8 mouse cellular contexts compared by ENCODE assay signal in the genomic region with DNA sequence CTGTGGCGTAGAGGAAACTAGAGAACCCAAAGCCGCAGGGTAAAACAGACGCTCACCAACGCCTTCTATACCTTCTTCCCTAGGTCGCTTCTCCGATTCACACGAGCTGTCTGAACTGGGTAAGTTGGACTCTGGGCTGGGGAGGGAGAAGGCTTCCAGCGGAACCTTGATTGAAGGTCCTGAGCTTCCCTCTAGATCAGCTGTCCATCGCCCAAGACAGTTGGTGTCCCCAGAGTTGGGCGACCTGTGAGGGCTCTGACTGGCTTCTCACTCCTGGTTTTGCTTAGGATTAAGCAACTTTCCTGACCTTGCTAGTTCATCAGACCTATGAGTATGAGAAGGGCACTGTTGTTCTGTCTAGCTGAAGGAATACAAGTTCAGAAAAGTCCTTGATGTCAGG. TPM values are rescaled to one million over a fixed set of nuclear protein-coding genes. Genes with fewer than 3 reads are reported as not detected.
A peak's percentile ranks its signal among the peaks of the same experiment; 100 is the strongest.
DNase-seq lines count a peak whose midpoint lies in the region; ATAC-seq lines count a peak whose summit lies in the region.

No protein-coding gene starts in this region.

- peak overlapping the region; percentile 74 for H3K9ac ChIP-seq in kidney, embryonic 15.5 days
- peak overlapping the region; percentile 84 for H3K9ac ChIP-seq in hindbrain, embryonic 13.5 days
- H3K9ac ChIP-seq in midbrain, embryonic 15.5 days = peak overlapping the region; percentile 65

- H3K4me1 ChIP-seq in kidney, embryonic 15.5 days = peaks cover 51% of the 10 kb centered on the region
- H3K4me1 ChIP-seq in brown adipose tissue, adult 24 weeks (ENCODE audit: control insufficient read depth, insufficient read depth, insufficient read length, low read length) = peaks cover 13% of the 10 kb centered on the region
- peaks cover 51% of the 10 kb centered on the region for H3K4me1 ChIP-seq in hindbrain, embryonic 13.5 days (replicated peaks)
- peaks cover 46% of the 10 kb centered on the region for H3K4me1 ChIP-seq in midbrain, embryonic 15.5 days

- no peaks in the 10 kb centered on the region for H3K9me3 ChIP-seq in kidney, embryonic 15.5 days (replicated peaks)
- H3K9me3 ChIP-seq in hindbrain, embryonic 13.5 days = no peaks in the 10 kb centered on the region
- no peaks in the 10 kb centered on the region for H3K9me3 ChIP-seq in midbrain, embryonic 15.5 days

- H3K4me2 ChIP-seq in kidney, embryonic 15.5 days = peak overlapping the region; percentile 83
- peak overlapping the region; percentile 91 for H3K4me2 ChIP-seq in hindbrain, embryonic 13.5 days
- peak overlapping the region; percentile 84 for H3K4me2 ChIP-seq in midbrain, embryonic 15.5 days

- ATAC-seq in kidney, embryonic 15.5 days (replicated peaks; ENCODE audit: low FRiP score) = no peak
- ATAC-seq in hindbrain, embryonic 13.5 days (ENCODE audit: low FRiP score) = 0 out of 2 replicates have a peak, but pooled peaks have one; percentile 1
- peak; percentile 2; the same call in 1 of the 2 replicates for ATAC-seq in midbrain, embryonic 15.5 days (replicated peaks)

- peaks cover 16% of the 10 kb centered on the region for H3K27me3 ChIP-seq in kidney, embryonic 15.5 days
- H3K27me3 ChIP-seq in hindbrain, embryonic 13.5 days = peaks cover 16% of the 10 kb centered on the region
- H3K27me3 ChIP-seq in midbrain, embryonic 15.5 days (replicated peaks) = peaks cover 7% of the 10 kb centered on the region

- 10% methylated on average over 10 of the region's 10 CpGs for WGBS in kidney, embryonic 15.5 days
- whole genome bisulfite sequencing in hindbrain, embryonic 13.5 days = 10% methylated on average over 10 of the region's 10 CpGs
- 11% methylated on average over 10 of the region's 10 CpGs for WGBS in midbrain, embryonic 15.5 days

- peaks cover 38% of the 10 kb centered on the region for H3K36me3 ChIP-seq in kidney, embryonic 15.5 days
- H3K36me3 ChIP-seq in hindbrain, embryonic 13.5 days = peaks cover 37% of the 10 kb centered on the region
- H3K36me3 ChIP-seq in midbrain, embryonic 15.5 days (replicated peaks) = peaks cover 9% of the 10 kb centered on the region; the same call in 1 of the 2 replicates

- peak overlapping the region; percentile 97 for H3K27ac ChIP-seq in kidney, embryonic 15.5 days
- H3K27ac ChIP-seq in brown adipose tissue, adult 24 weeks (replicated peaks; ENCODE audit: low read depth, low read length) = peak overlapping the region; percentile 78
- peak overlapping the region; percentile 87 for H3K27ac ChIP-seq in hindbrain, embryonic 13.5 days
- H3K27ac ChIP-seq in midbrain, embryonic 15.5 days = peak overlapping the region; percentile 85

- peak overlapping the region; percentile 60 for H3K4me3 ChIP-seq in kidney, embryonic 15.5 days (replicated peaks)
- H3K4me3 ChIP-seq in brown adipose tissue, adult 24 weeks (ENCODE audit: insufficient read depth, low read depth, low read length) = peak overlapping the region; percentile 78
- peak overlapping the region; percentile 73 for H3K4me3 ChIP-seq in hindbrain, embryonic 13.5 days
- H3K4me3 ChIP-seq in midbrain, embryonic 15.5 days = peak overlapping the region; percentile 85

- no peak for DNase-seq in kidney, postnatal 14 days
- no peak for DNase-seq in frontal cortex, postnatal 14 days (ENCODE audit: low spot score in 2 of 2)
- DNase-seq in natural killer cell, adult 2 months (ENCODE audit: low spot score in 2 of 2) = no peak
- DNase-seq in kidney, adult 11 months = no peak

RNA-seq across cellular contexts. Expression of a gene that starts 1.1 kb away (rescaled TPM):
- 26.0 and 29.5 TPM in 2 replicates for polyA plus RNA-seq in kidney, embryonic 15.5 days (2015; fragmentation: Nextera tagmentation; extraction: Ambion mirVana)
- polyA plus RNA-seq in brown adipose tissue, adult 24 weeks (2012; ENCODE audit: insufficient read depth, insufficient read length, missing spikeins) = 1.9 TPM in 1 of 2 replicates, not detected in the other
- polyA plus RNA-seq in hindbrain, embryonic 13.5 days (2015; fragmentation: Nextera tagmentation; extraction: Ambion mirVana) = 1.6 and 2.4 TPM in 2 replicates
- polyA plus RNA-seq in midbrain, embryonic 15.5 days (2015; fragmentation: Nextera tagmentation; extraction: Ambion mirVana) = 1.5 and 1.9 TPM in 2 replicates

RNA-seq across cellular contexts. Expression of a gene that starts 1.3 kb away (rescaled TPM):
- polyA plus RNA-seq in kidney, embryonic 15.5 days (2015; fragmentation: Nextera tagmentation; extraction: Ambion mirVana) = 24.7 and 29.5 TPM in 2 replicates
- 78.2 and 89.5 TPM in 2 replicates for polyA plus RNA-seq in brown adipose tissue, adult 24 weeks (2012; ENCODE audit: insufficient read depth, insufficient read length, missing spikeins)
- polyA plus RNA-seq in hindbrain, embryonic 13.5 days (2015; fragmentation: Nextera tagmentation; extraction: Ambion mirVana) = 35.7 and 35.8 TPM in 2 replicates
- polyA plus RNA-seq in midbrain, embryonic 15.5 days (2015; fragmentation: Nextera tagmentation; extraction: Ambion mirVana) = 41.3 and 47.5 TPM in 2 replicates

RNA-seq across cellular contexts. Expression of a gene that starts 6.5 kb away (rescaled TPM):
- polyA plus RNA-seq in kidney, embryonic 15.5 days (2015; fragmentation: Nextera tagmentation; extraction: Ambion mirVana) = 3.2 and 3.4 TPM in 2 replicates
- 3.3 and 4.1 TPM in 2 replicates for polyA plus RNA-seq in brown adipose tissue, adult 24 weeks (2012; ENCODE audit: insufficient read depth, insufficient read length, missing spikeins)
- 6.3 and 6.9 TPM in 2 replicates for polyA plus RNA-seq in hindbrain, embryonic 13.5 days (2015; fragmentation: Nextera tagmentation; extraction: Ambion mirVana)
- polyA plus RNA-seq in midbrain, embryonic 15.5 days (2015; fragmentation: Nextera tagmentation; extraction: Ambion mirVana) = 7.6 and 8.4 TPM in 2 replicates

RNA-seq across cellular contexts. Expression of a gene that starts 25.3 kb away (rescaled TPM):
- 32.1 and 34.9 TPM in 2 replicates for polyA plus RNA-seq in kidney, embryonic 15.5 days (2015; fragmentation: Nextera tagmentation; extraction: Ambion mirVana)
- 9.4 and 9.6 TPM in 2 replicates for polyA plus RNA-seq in brown adipose tissue, adult 24 weeks (2012; ENCODE audit: insufficient read depth, insufficient read length, missing spikeins)
- polyA plus RNA-seq in hindbrain, embryonic 13.5 days (2015; fragmentation: Nextera tagmentation; extraction: Ambion mirVana) = 111 and 112 TPM in 2 replicates
- polyA plus RNA-seq in midbrain, embryonic 15.5 days (2015; fragmentation: Nextera tagmentation; extraction: Ambion mirVana) = 155 and 165 TPM in 2 replicates

RNA-seq across cellular contexts. Expression of a gene that starts 58.1 kb away (rescaled TPM):
- polyA plus RNA-seq in kidney, embryonic 15.5 days (2015; fragmentation: Nextera tagmentation; extraction: Ambion mirVana) = 17.7 and 21.3 TPM in 2 replicates
- polyA plus RNA-seq in brown adipose tissue, adult 24 weeks (2012; ENCODE audit: insufficient read depth, insufficient read length, missing spikeins) = 11.7 and 14.6 TPM in 2 replicates
- 36.8 and 38.5 TPM in 2 replicates for polyA plus RNA-seq in hindbrain, embryonic 13.5 days (2015; fragmentation: Nextera tagmentation; extraction: Ambion mirVana)
- 47.5 and 49.0 TPM in 2 replicates for polyA plus RNA-seq in midbrain, embryonic 15.5 days (2015; fragmentation: Nextera tagmentation; extraction: Ambion mirVana)
